In genomic region chr7:35584068-35584785, GRCm38 (mm10) we compare ENCODE assay signal across 9 mouse cellular contexts. TPM values are rescaled to one million over a fixed set of nuclear protein-coding genes. Genes with fewer than 3 reads are reported as not detected.
DNase-seq lines count a peak whose midpoint lies in the region; ATAC-seq and TF ChIP-seq lines count a peak whose summit lies in the region.
"Had no signal": no experiment of that assay in that cellular context is flagged by ENCODE, and none has a peak within 500 bp of the region (broad histone marks: within the 10 kb centered on the region; RNA-seq: fewer than 3 reads in every experiment).

No protein-coding gene starts in this region.

- DNase-seq in kidney, postnatal 0 days (ENCODE audit: low spot score): no peak
- no peak for DNase-seq in kidney, postnatal 36 days
- DNase-seq in intestine, embryonic 14.5 days (ENCODE audit: low spot score): peak; percentile 58
- DNase-seq in neural tube, embryonic 11.5 days (ENCODE audit: low spot score): no peak
- no peak for DNase-seq in frontal cortex, postnatal 10 days (ENCODE audit: low spot score in 2 of 2)
- DNase-seq in thymus, postnatal 0 days (ENCODE audit: low spot score): no peak

- ATAC-seq in kidney, postnatal 0 days (replicated peaks; ENCODE audit: low FRiP score, low read depth): no peak
- ATAC-seq in embryonic facial prominence, embryonic 13.5 days (ENCODE audit: insufficient number of reproducible peaks, insufficient read depth, low FRiP score, low TSS enrichment, low read depth): no peak
- ATAC-seq in intestine, embryonic 14.5 days (replicated peaks; ENCODE audit: low FRiP score, low TSS enrichment, low read depth): no peak
- ATAC-seq in neural tube, embryonic 11.5 days (ENCODE audit: insufficient read depth, low FRiP score, low TSS enrichment): no peak
- ATAC-seq in megakaryocyte-erythroid progenitor cell, adult 5-6 weeks (replicated peaks; ENCODE audit: low FRiP score, low TSS enrichment, poor library complexity, severe bottlenecking): no peak

- peak overlapping the region; percentile 88 for H3K4me2 ChIP-seq in kidney, postnatal 0 days (ENCODE audit: low read length)
- peak overlapping the region; percentile 100 for H3K4me2 ChIP-seq in embryonic facial prominence, embryonic 13.5 days
- peak overlapping the region; percentile 100 for H3K4me2 ChIP-seq in intestine, embryonic 14.5 days (ENCODE audit: low read length)
- H3K4me2 ChIP-seq in neural tube, embryonic 11.5 days (ENCODE audit: low read depth): peak overlapping the region; percentile 100

- H3K27me3 ChIP-seq in kidney, postnatal 0 days (ENCODE audit: insufficient read depth, low read length): peaks cover 26% of the 10 kb centered on the region
- peaks cover 40% of the 10 kb centered on the region for H3K27me3 ChIP-seq in embryonic facial prominence, embryonic 13.5 days
- H3K27me3 ChIP-seq in intestine, embryonic 14.5 days (replicated peaks; ENCODE audit: control insufficient read depth, insufficient read depth, low read length): peaks cover 22% of the 10 kb centered on the region
- H3K27me3 ChIP-seq in neural tube, embryonic 11.5 days (ENCODE audit: control insufficient read depth, insufficient read depth, low read length): peaks cover 21% of the 10 kb centered on the region

- no peaks in the 10 kb centered on the region for H3K36me3 ChIP-seq in kidney, postnatal 0 days (ENCODE audit: insufficient read depth, low read length)
- no peaks in the 10 kb centered on the region for H3K36me3 ChIP-seq in embryonic facial prominence, embryonic 13.5 days
- H3K36me3 ChIP-seq in intestine, embryonic 14.5 days (ENCODE audit: control insufficient read depth, insufficient read depth, low read length): no peaks in the 10 kb centered on the region
- no peaks in the 10 kb centered on the region for H3K36me3 ChIP-seq in neural tube, embryonic 11.5 days (ENCODE audit: control insufficient read depth, insufficient read depth, low read length)

- H3K4me3 ChIP-seq in kidney, postnatal 0 days (replicated peaks; ENCODE audit: low read depth, low read length): peak overlapping the region; percentile 72
- peak overlapping the region; percentile 69 for H3K4me3 ChIP-seq in embryonic facial prominence, embryonic 13.5 days
- H3K4me3 ChIP-seq in intestine, embryonic 14.5 days (ENCODE audit: low read depth, low read length): peak overlapping the region; percentile 94
- peak overlapping the region; percentile 82 for H3K4me3 ChIP-seq in neural tube, embryonic 11.5 days (ENCODE audit: low read depth, low read length)

- 0 out of 2 replicates have a peak, but pooled peaks cover 4% of the 10 kb centered on the region for H3K4me1 ChIP-seq in kidney, postnatal 0 days (replicated peaks; ENCODE audit: insufficient read depth, low read length)
- peaks cover 33% of the 10 kb centered on the region for H3K4me1 ChIP-seq in embryonic facial prominence, embryonic 13.5 days
- H3K4me1 ChIP-seq in intestine, embryonic 14.5 days (replicated peaks; ENCODE audit: control insufficient read depth, insufficient read depth, low read length): peaks cover 6% of the 10 kb centered on the region
- H3K4me1 ChIP-seq in neural tube, embryonic 11.5 days (ENCODE audit: control insufficient read depth, insufficient read depth, low read length): peaks cover 9% of the 10 kb centered on the region

- no peak for TF ChIP-seq CTCF in kidney, postnatal 0 days (IDR thresholded peaks at IDR 0.05; ENCODE audit: low read depth)

- peak overlapping the region; percentile 24; the same call in 1 of the 2 replicates for H3K9ac ChIP-seq in kidney, postnatal 0 days (ENCODE audit: low read depth, low read length)
- peak overlapping the region; percentile 69 for H3K9ac ChIP-seq in embryonic facial prominence, embryonic 13.5 days
- no peak overlapping the region; the same call in 1 of the 2 replicates for H3K9ac ChIP-seq in intestine, embryonic 14.5 days (ENCODE audit: low read length)
- peak overlapping the region; percentile 43 for H3K9ac ChIP-seq in neural tube, embryonic 11.5 days (ENCODE audit: low read length)

- no peaks in the 10 kb centered on the region for H3K9me3 ChIP-seq in kidney, postnatal 0 days (replicated peaks; ENCODE audit: low read length)
- H3K9me3 ChIP-seq in embryonic facial prominence, embryonic 13.5 days: no peaks in the 10 kb centered on the region
- no peaks in the 10 kb centered on the region for H3K9me3 ChIP-seq in intestine, embryonic 14.5 days (ENCODE audit: control insufficient read depth, low read length)
- no peaks in the 10 kb centered on the region for H3K9me3 ChIP-seq in neural tube, embryonic 11.5 days (ENCODE audit: control insufficient read depth, low read length)

- 6% methylated on average over 36 of the region's 36 CpGs for WGBS in kidney, postnatal 0 days
- WGBS in embryonic facial prominence, embryonic 13.5 days: 5% methylated on average over 36 of the region's 36 CpGs
- WGBS in intestine, embryonic 14.5 days: 4% methylated on average over 36 of the region's 36 CpGs
- WGBS in neural tube, embryonic 11.5 days: 4% methylated on average over 36 of the region's 36 CpGs

- no peak overlapping the region for H3K27ac ChIP-seq in kidney, postnatal 0 days
- H3K27ac ChIP-seq in embryonic facial prominence, embryonic 13.5 days: no peak overlapping the region
- H3K27ac ChIP-seq in intestine, embryonic 14.5 days (ENCODE audit: low read depth): no peak overlapping the region
- no peak overlapping the region for H3K27ac ChIP-seq in neural tube, embryonic 11.5 days (ENCODE audit: low read depth, low read length)

RNA-seq across cellular contexts. Expression of gene Rgs9bp, which starts 1.2 kb away (rescaled TPM):
- polyA plus RNA-seq in kidney, postnatal 0 days (2015; fragmentation: Nextera tagmentation; extraction: Ambion mirVana): 0.05 and 0.11 TPM in 2 replicates
- polyA plus RNA-seq in embryonic facial prominence, embryonic 13.5 days (2015; fragmentation: Nextera tagmentation; extraction: Ambion mirVana): 0.26 and 0.28 TPM in 2 replicates
- 0.16 and 0.23 TPM in 2 replicates for polyA plus RNA-seq in intestine, embryonic 14.5 days (2014; fragmentation: Nextera tagmentation; extraction: Ambion mirVana)
- 0.18 and 0.24 TPM in 2 replicates for polyA plus RNA-seq in neural tube, embryonic 11.5 days (2014; fragmentation: Nextera tagmentation; extraction: Ambion mirVana)
- total RNA-seq in megakaryocyte-erythroid progenitor cell, adult 5-6 weeks (2014; fragmentation: Nextera tagmentation): 4.6 and 5.6 TPM in 2 replicates
- 3.1 and 4.0 TPM in 2 replicates for total RNA-seq in megakaryocyte-erythroid progenitor cell, adult 5-6 weeks (2017)
- 0.07 and 0.08 TPM in 2 replicates for polyA plus RNA-seq in thymus, postnatal 0 days (2015; fragmentation: Nextera tagmentation; extraction: Ambion mirVana)

RNA-seq across cellular contexts. Expression of gene Ankrd27, which starts 1.8 kb away (rescaled TPM):
- 18.5 and 19.5 TPM in 2 replicates for polyA plus RNA-seq in kidney, postnatal 0 days (2015; fragmentation: Nextera tagmentation; extraction: Ambion mirVana)
- 39.0 and 42.3 TPM in 2 replicates for polyA plus RNA-seq in embryonic facial prominence, embryonic 13.5 days (2015; fragmentation: Nextera tagmentation; extraction: Ambion mirVana)
- 41.4 and 43.5 TPM in 2 replicates for polyA plus RNA-seq in intestine, embryonic 14.5 days (2014; fragmentation: Nextera tagmentation; extraction: Ambion mirVana)
- 28.0 and 28.2 TPM in 2 replicates for polyA plus RNA-seq in neural tube, embryonic 11.5 days (2014; fragmentation: Nextera tagmentation; extraction: Ambion mirVana)
- total RNA-seq in megakaryocyte-erythroid progenitor cell, adult 5-6 weeks (2014; fragmentation: Nextera tagmentation): 56.5 and 74.1 TPM in 2 replicates
- 45.4 and 57.9 TPM in 2 replicates for total RNA-seq in megakaryocyte-erythroid progenitor cell, adult 5-6 weeks (2017)
- polyA plus RNA-seq in thymus, postnatal 0 days (2015; fragmentation: Nextera tagmentation; extraction: Ambion mirVana): 29.2 and 30.1 TPM in 2 replicates

RNA-seq across cellular contexts. Expression of gene Nudt19, which starts 28.1 kb away (rescaled TPM):
- polyA plus RNA-seq in kidney, postnatal 0 days (2015; fragmentation: Nextera tagmentation; extraction: Ambion mirVana): 135 and 138 TPM in 2 replicates
- 57.4 and 61.9 TPM in 2 replicates for polyA plus RNA-seq in embryonic facial prominence, embryonic 13.5 days (2015; fragmentation: Nextera tagmentation; extraction: Ambion mirVana)
- polyA plus RNA-seq in intestine, embryonic 14.5 days (2014; fragmentation: Nextera tagmentation; extraction: Ambion mirVana): 98.6 and 117 TPM in 2 replicates
- polyA plus RNA-seq in neural tube, embryonic 11.5 days (2014; fragmentation: Nextera tagmentation; extraction: Ambion mirVana): 47.2 and 47.8 TPM in 2 replicates
- total RNA-seq in megakaryocyte-erythroid progenitor cell, adult 5-6 weeks (2014; fragmentation: Nextera tagmentation): 116 and 170 TPM in 2 replicates
- total RNA-seq in megakaryocyte-erythroid progenitor cell, adult 5-6 weeks (2017): 55.2 and 71.9 TPM in 2 replicates
- 99.2 and 105 TPM in 2 replicates for polyA plus RNA-seq in thymus, postnatal 0 days (2015; fragmentation: Nextera tagmentation; extraction: Ambion mirVana)

RNA-seq across cellular contexts. Expression of gene Tdrd12, which starts 46.7 kb away (rescaled TPM):
- 0.38 and 0.62 TPM in 2 replicates for polyA plus RNA-seq in kidney, postnatal 0 days (2015; fragmentation: Nextera tagmentation; extraction: Ambion mirVana)
- 0.76 TPM in 1 of 2 replicates, not detected in the other for polyA plus RNA-seq in embryonic facial prominence, embryonic 13.5 days (2015; fragmentation: Nextera tagmentation; extraction: Ambion mirVana)
- 0.46 and 0.67 TPM in 2 replicates for polyA plus RNA-seq in intestine, embryonic 14.5 days (2014; fragmentation: Nextera tagmentation; extraction: Ambion mirVana)
- polyA plus RNA-seq in neural tube, embryonic 11.5 days (2014; fragmentation: Nextera tagmentation; extraction: Ambion mirVana): 0.11 TPM in 1 of 2 replicates, not detected in the other
- 0.11 TPM in 1 of 2 replicates, not detected in the other for total RNA-seq in megakaryocyte-erythroid progenitor cell, adult 5-6 weeks (2014; fragmentation: Nextera tagmentation)
- total RNA-seq in megakaryocyte-erythroid progenitor cell, adult 5-6 weeks (2017): not detected in 2 replicates
- not detected in 2 replicates for polyA plus RNA-seq in thymus, postnatal 0 days (2015; fragmentation: Nextera tagmentation; extraction: Ambion mirVana)
- total RNA-seq: hematopoietic stem cell, adult 5-6 weeks had no signal
